ENCODE assay signal across 11 mouse cellular contexts in genomic region chr12:77092741-77093140, GRCm38 (mm10).
DNase-seq lines count a peak whose midpoint lies in the region; ATAC-seq and TF ChIP-seq lines count a peak whose summit lies in the region.
"Had no signal": no experiment of that assay in that cellular context is flagged by ENCODE, and none has a peak within 500 bp of the region (broad histone marks: within the 10 kb centered on the region; RNA-seq: fewer than 3 reads in every experiment).

No protein-coding gene starts in this region.

- no peak overlapping the region for H3K4me3 ChIP-seq in hindbrain, postnatal 0 days (ENCODE audit: low read length)
- no peak overlapping the region for H3K4me3 ChIP-seq in hindbrain, embryonic 10.5 days
- H3K4me3 ChIP-seq: embryonic facial prominence, embryonic 13.5 days; hindbrain, embryonic 15.5 days; midbrain, embryonic 12.5 days had no signal

- TF ChIP-seq CTCF in hindbrain, postnatal 0 days (IDR thresholded peaks at IDR 0.05; ENCODE audit: low read depth): no peak

- no peaks in the 10 kb centered on the region for H3K27me3 ChIP-seq in hindbrain, postnatal 0 days (ENCODE audit: insufficient read depth, low read length)
- H3K27me3 ChIP-seq in hindbrain, embryonic 10.5 days (ENCODE audit: insufficient read depth, poor library complexity, severe bottlenecking): no peaks in the 10 kb centered on the region
- H3K27me3 ChIP-seq: embryonic facial prominence, embryonic 13.5 days; hindbrain, embryonic 15.5 days; midbrain, embryonic 12.5 days had no signal

- 34% methylated on average over 3 of the region's 3 CpGs for WGBS in hindbrain, postnatal 0 days
- WGBS in hindbrain, embryonic 10.5 days: 83% methylated on average over 3 of the region's 3 CpGs

- no peak overlapping the region for H3K4me2 ChIP-seq in hindbrain, postnatal 0 days (ENCODE audit: low read depth, low read length)
- H3K4me2 ChIP-seq: embryonic facial prominence, embryonic 13.5 days; hindbrain, embryonic 15.5 days; midbrain, embryonic 12.5 days had no signal

- DNase-seq in hindbrain, postnatal 0 days (ENCODE audit: low spot score): peak; percentile 53
- DNase-seq in hindbrain, embryonic 10.5 days (ENCODE audit: low spot score): no peak
- peak; percentile 54 for DNase-seq in Muller cell, postnatal 12 days (ENCODE audit: inconsistent ontology term)
- peak; percentile 76 to 79 for DNase-seq in cerebellum, postnatal 10 days
- peak; percentile 21 to 32 for DNase-seq in layer of hippocampus, postnatal 36 days
- no peak for DNase-seq in adrenal gland, adult 18-20 months (ENCODE audit: low spot score in 2 of 2)
- DNase-seq in thymus, postnatal 4 days: no peak
- no peak for DNase-seq in gastrocnemius, adult 18-20 months (ENCODE audit: low spot score)

- H3K36me3 ChIP-seq in hindbrain, postnatal 0 days (ENCODE audit: insufficient read depth, low read length): no peaks in the 10 kb centered on the region
- no peaks in the 10 kb centered on the region for H3K36me3 ChIP-seq in hindbrain, embryonic 10.5 days
- H3K36me3 ChIP-seq: embryonic facial prominence, embryonic 13.5 days; hindbrain, embryonic 15.5 days; midbrain, embryonic 12.5 days had no signal

- no peaks in the 10 kb centered on the region for H3K4me1 ChIP-seq in hindbrain, postnatal 0 days (ENCODE audit: insufficient read depth, low read length)
- H3K4me1 ChIP-seq in hindbrain, embryonic 10.5 days (replicated peaks): no peaks in the 10 kb centered on the region
- H3K4me1 ChIP-seq: embryonic facial prominence, embryonic 13.5 days; hindbrain, embryonic 15.5 days; midbrain, embryonic 12.5 days had no signal

- no peak overlapping the region for H3K27ac ChIP-seq in hindbrain, postnatal 0 days
- no peak overlapping the region for H3K27ac ChIP-seq in hindbrain, embryonic 10.5 days
- H3K27ac ChIP-seq: embryonic facial prominence, embryonic 13.5 days; hindbrain, embryonic 15.5 days; midbrain, embryonic 12.5 days had no signal

- no peaks in the 10 kb centered on the region for H3K9me3 ChIP-seq in hindbrain, postnatal 0 days (ENCODE audit: low read length)
- no peaks in the 10 kb centered on the region for H3K9me3 ChIP-seq in hindbrain, embryonic 10.5 days
- H3K9me3 ChIP-seq: embryonic facial prominence, embryonic 13.5 days; hindbrain, embryonic 15.5 days; midbrain, embryonic 12.5 days had no signal

- ATAC-seq in hindbrain, postnatal 0 days: no peak

- H3K9ac ChIP-seq in hindbrain, postnatal 0 days (replicated peaks; ENCODE audit: low read length): no peak overlapping the region
- H3K9ac ChIP-seq: embryonic facial prominence, embryonic 13.5 days; hindbrain, embryonic 15.5 days; midbrain, embryonic 12.5 days had no signal

Comparison
In these comparisons a context has a peak if more than half of its experiments do, and no peak if none do; other contexts are left out.
1. DNase-seq: peak in hindbrain, postnatal 0 days (single experiment), Muller cell, postnatal 12 days (single experiment), cerebellum, postnatal 10 days (2 of 2) and layer of hippocampus, postnatal 36 days (2 of 2); none in hindbrain, embryonic 10.5 days (single experiment), adrenal gland, adult 18-20 months (0 of 2), thymus, postnatal 4 days (single experiment) and gastrocnemius, adult 18-20 months (single experiment).